Mouse (Mus musculus) thymus, adult 2 months (tissue): Measurements from ENCODE around the gene 2310079G19Rik.

Experiments used
- CTCF ChIP-seq: fragments of 200-500 bp; IDR thresholded peaks from 2 replicates; pipeline ENCODE4 v1.5.1; 2012; ENCODE audit warnings: mild to moderate bottlenecking, control low read depth, low read length, moderate library complexity, borderline replicate concordance; ENCODE audit not compliant: control insufficient read depth, poor library complexity, insufficient read depth; ENCODE audit errors: extremely low read depth
- POLR2A ChIP-seq: fragments of 200-500 bp; IDR thresholded peaks from 2 replicates; pipeline ENCODE4 v1.6.1; 2012; ENCODE audit warnings: mild to moderate bottlenecking, low read length, control low read depth, moderate library complexity; ENCODE audit not compliant: control insufficient read depth, poor library complexity, insufficient read depth; ENCODE audit errors: extremely low read depth

DNA sequence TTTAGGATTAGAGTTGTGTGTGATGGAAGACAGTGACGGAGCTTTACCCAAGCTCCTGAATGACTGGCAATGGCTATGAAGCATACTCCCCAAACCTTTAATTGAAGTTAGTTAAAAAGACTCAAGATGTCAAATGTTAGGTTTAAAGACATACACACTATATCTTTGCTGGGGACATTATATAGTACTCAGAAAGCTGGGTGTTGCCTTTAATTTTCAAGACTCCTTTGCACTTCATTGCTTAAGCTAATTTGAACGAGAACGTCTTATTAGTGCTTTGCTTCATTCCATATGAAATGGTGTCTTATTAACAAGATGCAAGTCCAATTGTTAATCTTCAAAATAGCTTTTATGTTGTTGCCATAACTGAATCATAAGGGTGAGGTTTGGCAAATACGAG, 44.1 kb upstream of the 2310079G19Rik start, which contains the start of gene Krtap27-1:
- TF ChIP-seq CTCF (no peak), POLR2A (no peak)
